Mouse (Mus musculus) forebrain, embryonic 10.5 days (tissue): ENCODE results near the gene Hspa2. TPM values are rescaled to one million over a fixed set of nuclear protein-coding genes. Genes with fewer than 3 reads are reported as not detected.
"Not testable (repeated sequence)": the region's sequence is repeated elsewhere in the genome, so short reads cannot be mapped to it uniquely, and the experiment has no call there.

ENCODE experiments used
- DNase-seq: peaks from one replicate; pipeline ENCODE4 v3.0.0-alpha.2; 2017; ENCODE audit warnings: low spot score; ENCODE audit errors: extremely low spot score
- H3K27ac ChIP-seq: fragments of 300-500 bp; sonication (generic); 2 replicates; pipeline ENCODE4 v1.5.1; 2016; ENCODE audit warnings: mild to moderate bottlenecking
- H3K27me3 ChIP-seq: fragments of 300-500 bp; sonication (generic); 2 replicates; pipeline ENCODE4 v1.6.1; 2016; ENCODE audit warnings: mild to moderate bottlenecking; ENCODE audit not compliant: poor library complexity, severe bottlenecking
- H3K36me3 ChIP-seq: fragments of 300-500 bp; sonication (generic); replicated peaks from 2 replicates; pipeline ENCODE4 v1.6.1; 2016; ENCODE audit warnings: mild to moderate bottlenecking, moderate library complexity
- H3K4me1 ChIP-seq: fragments of 300-500 bp; sonication (generic); 2 replicates; pipeline ENCODE4 v1.6.1; 2016
- H3K4me3 ChIP-seq: fragments of 300-500 bp; sonication (generic); 2 replicates; pipeline ENCODE4 v1.5.1; 2016; ENCODE audit warnings: mild to moderate bottlenecking, moderate library complexity
- H3K9me3 ChIP-seq: fragments of 300-500 bp; sonication (generic); 2 replicates; pipeline ENCODE4 v1.6.1; 2016; ENCODE audit warnings: mild to moderate bottlenecking, moderate library complexity
- WGBS: fragments of 180-500 bp; shearing (Covaris S2); methylation state at CpG from one replicate; pipeline ENCODE4 v1.1.7; 2016; 5-methylcytosine and 5-hydroxymethylcytosine counted together
- polyA plus RNA-seq: library from polyadenylated mRNA; unstranded; fragments of >200 nt; fragmentation: Nextera tagmentation; extraction: Ambion mirVana; gene quantifications from 2 replicates; pipeline ENCODE4 v1.2.1, GENCODE M21; 2016

The Hspa2 gene
- polyA plus RNA-seq, 1 experiment from 2014 or later = 3.1 TPM

DNA sequence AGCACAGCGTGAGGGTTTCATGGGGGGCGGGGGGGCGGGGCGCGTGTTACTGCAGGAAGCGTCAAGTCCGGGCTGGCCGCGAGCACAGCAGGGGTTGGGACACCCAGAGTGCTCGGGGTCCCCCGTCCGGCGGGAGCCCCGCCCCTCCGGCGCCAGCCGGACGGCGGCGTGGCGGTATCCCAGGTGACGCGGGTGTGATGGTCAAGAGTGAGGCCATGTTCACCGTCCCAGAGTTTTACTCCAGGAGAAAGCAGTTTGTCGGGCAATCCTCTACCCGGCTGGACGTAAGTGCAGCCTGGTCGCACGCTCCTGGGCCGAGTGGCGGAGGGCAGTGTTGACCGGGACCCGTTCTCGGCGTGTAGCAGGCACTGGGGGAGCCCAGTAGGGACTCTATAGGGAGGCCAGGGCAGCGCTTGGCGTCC is 13.5 kb downstream of the Hspa2 start, which contains the start of gene Ppp1r36:
Gene Ppp1r36 (plus strand): TSS at position 106 of the 422 bp plus-strand sequence.
- peaks cover 8% of the 10 kb centered on the region for H3K4me1 ChIP-seq
- H3K27me3 ChIP-seq = peaks cover 36% of the 10 kb centered on the region
- H3K27ac ChIP-seq = peak within 1 kb of the TSS; percentile 56
- peaks cover 7% of the 10 kb centered on the region; the same call in 1 of the 2 replicates for H3K9me3 ChIP-seq
- H3K4me3 ChIP-seq = peak within 1 kb of the TSS; percentile 57
- H3K36me3 ChIP-seq = no peaks in the 10 kb centered on the region
- under 1% methylated on average over 37 of the region's 37 CpGs for WGBS
- peak; percentile 48 for DNase-seq

DNA sequence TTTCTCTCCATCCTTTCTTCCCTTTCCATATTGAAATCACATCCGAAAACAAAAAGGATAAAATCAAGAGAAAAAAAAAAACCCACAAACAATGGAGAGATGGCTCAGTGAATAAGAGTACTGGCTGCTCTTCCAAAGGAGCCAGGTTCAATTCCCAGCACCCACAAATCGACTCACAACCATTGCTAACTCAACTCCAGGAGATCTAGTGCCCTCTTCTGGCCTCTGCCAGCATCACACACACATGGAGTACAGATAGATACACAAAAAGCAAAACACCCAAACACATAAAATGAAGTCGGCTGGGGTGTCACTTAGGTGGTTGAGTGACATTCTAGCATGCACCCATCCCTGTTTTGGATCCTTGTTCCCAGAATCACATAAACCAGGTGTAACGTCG is 14.4 kb downstream of the Hspa2 start:
- no peak overlapping the region for H3K4me3 ChIP-seq
- no peaks in the 10 kb centered on the region for H3K36me3 ChIP-seq
- peaks cover 8% of the 10 kb centered on the region for H3K4me1 ChIP-seq
- 91% methylated on average over 5 of the region's 5 CpGs for WGBS
- H3K27ac ChIP-seq = no peak overlapping the region
- no peak for DNase-seq
- peaks cover 36% of the 10 kb centered on the region for H3K27me3 ChIP-seq
- peaks cover 7% of the 10 kb centered on the region; the same call in 1 of the 2 replicates for H3K9me3 ChIP-seq

DNA sequence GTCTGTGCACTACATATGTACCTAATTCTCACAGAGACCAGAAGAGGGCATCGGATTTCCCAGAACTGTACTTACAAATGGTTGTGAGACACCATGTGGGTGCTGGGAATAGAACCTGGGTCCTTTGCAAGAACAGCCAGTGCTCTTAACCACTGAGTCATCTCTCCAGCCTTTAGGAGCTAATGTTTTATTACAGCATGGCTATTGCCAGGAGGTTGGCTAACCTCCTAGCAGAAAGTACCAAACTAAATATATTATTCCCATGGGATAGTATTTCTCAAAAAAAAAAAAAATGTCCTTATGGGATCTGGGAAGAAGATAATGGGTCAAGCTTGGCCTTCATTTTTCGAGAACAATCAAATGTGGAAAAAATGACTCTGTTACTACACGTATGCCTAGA is 21.3 kb downstream of the Hspa2 start:
- 87% methylated on average over 3 of the region's 3 CpGs for WGBS
- Histone ChIP-seq H3K4me1 (0 out of 2 replicates have a peak, but pooled peaks cover 3% of the 10 kb centered on the region), H3K36me3 (no peaks in the 10 kb centered on the region), H3K27me3 (no peaks in the 10 kb centered on the region; the same call in 1 of the 2 replicates), H3K9me3 (no peaks in the 10 kb centered on the region; the same call in 1 of the 2 replicates), H3K27ac (no peak overlapping the region), H3K4me3 (no peak overlapping the region)
- DNase-seq = no peak

DNA sequence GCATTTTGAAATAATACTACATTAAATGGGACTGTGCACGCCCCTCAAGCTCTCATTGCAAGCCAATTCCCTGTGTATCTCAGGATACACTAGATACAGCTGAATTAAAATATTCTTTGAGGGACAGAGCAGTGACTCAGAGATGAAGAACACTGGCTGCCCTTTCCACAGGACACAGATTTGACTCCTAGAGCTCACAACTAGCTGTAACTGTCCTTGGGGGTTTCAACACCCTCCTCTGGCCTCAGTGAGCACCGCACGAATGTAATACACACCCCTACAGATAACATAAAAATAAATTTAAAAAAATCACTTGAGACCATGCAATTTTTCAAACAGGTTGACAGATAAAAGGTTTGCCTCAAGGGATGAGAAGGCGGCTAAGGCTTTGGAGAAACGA is 23.6 kb downstream of the Hspa2 start:
- Histone ChIP-seq H3K4me3 (no peak overlapping the region), H3K9me3 (no peaks in the 10 kb centered on the region; the same call in 1 of the 2 replicates), H3K36me3 (no peaks in the 10 kb centered on the region), H3K27me3 (no peaks in the 10 kb centered on the region; the same call in 1 of the 2 replicates), H3K4me1 (0 out of 2 replicates have a peak, but pooled peaks cover 3% of the 10 kb centered on the region), H3K27ac (no peak overlapping the region)
- no peak for DNase-seq
- WGBS = 59% methylated on average over 5 of the region's 5 CpGs

DNA sequence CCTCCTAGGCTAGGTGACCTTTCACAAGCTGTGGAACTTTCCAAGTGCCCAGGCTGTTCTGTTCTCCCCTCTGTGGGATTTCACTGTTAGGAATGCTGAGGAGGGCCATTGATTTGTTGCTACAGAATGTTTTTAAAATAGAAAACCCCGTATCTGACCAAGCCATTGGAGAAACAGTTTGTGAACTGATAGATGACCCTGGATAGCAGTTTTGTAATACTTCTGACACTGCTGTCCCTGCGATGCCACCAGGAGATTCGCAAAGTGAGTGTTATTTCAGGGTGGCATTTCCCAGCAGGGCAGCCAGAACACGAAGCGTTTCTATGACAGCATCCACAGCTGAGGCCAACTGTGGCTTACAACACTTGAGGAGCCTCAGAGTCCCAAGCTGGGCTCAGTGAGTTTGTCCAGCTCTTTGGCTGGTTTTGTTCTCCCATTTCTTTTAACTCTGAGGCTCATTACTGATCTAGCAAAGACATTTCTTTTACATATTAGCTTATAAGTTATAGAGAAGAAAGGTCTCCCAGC is 27.0 kb downstream of the Hspa2 start:
- Histone ChIP-seq H3K27me3 (peaks cover 24% of the 10 kb centered on the region), H3K4me1 (peaks cover 20% of the 10 kb centered on the region), H3K9me3 (no peaks in the 10 kb centered on the region), H3K4me3 (no peak overlapping the region), H3K36me3 (no peaks in the 10 kb centered on the region), H3K27ac (no peak overlapping the region)
- 74% methylated on average over 5 of the region's 5 CpGs for WGBS
- no peak for DNase-seq

DNA sequence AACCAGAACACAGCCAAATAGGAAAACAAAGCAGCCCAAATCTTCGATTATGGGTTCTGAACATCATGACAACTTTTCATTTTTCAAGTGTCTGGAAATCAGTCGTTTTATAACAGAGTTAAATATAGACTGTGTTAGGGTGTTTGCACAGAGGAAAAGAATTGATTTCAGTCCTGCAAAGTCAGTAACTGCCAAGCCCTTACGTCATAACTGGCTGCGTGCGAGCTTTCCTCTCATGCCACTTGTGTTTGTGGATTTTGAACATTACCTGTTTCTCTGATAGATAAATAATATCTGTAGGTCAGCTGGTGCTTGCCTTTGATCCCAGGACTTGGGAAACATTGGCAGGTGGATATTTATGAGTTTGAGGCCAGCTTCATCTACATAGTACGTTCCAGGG is 27.5 kb downstream of the Hspa2 start:
- DNase-seq = no peak
- H3K36me3 ChIP-seq = no peaks in the 10 kb centered on the region
- peaks cover 29% of the 10 kb centered on the region for H3K27me3 ChIP-seq
- WGBS = 88% methylated on average over 6 of the region's 6 CpGs
- no peak overlapping the region for H3K4me3 ChIP-seq
- no peaks in the 10 kb centered on the region for H3K9me3 ChIP-seq
- H3K4me1 ChIP-seq = peaks cover 20% of the 10 kb centered on the region
- H3K27ac ChIP-seq = no peak overlapping the region

DNA sequence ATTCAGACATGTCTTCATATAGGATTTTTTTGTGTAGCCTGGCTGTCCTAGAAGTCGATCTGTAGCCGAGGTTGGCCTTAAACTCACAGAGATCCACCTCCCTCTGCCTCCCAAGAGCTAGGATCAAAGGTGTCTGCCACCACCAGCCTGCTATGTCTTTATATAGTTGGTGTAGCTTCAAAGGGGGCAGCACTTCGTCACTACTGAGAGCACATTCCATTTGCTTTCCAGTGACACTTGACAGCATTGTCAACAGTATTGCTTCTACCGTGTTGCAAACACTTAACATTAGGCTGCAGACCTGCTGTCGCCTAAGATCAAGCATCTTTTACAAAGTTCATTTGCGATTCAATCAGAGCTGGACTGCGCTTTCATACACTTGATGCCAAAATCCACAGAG is 30.1 kb downstream of the Hspa2 start:
- no peaks in the 10 kb centered on the region for H3K9me3 ChIP-seq
- H3K27me3 ChIP-seq = peaks cover 34% of the 10 kb centered on the region
- no peak overlapping the region for H3K4me3 ChIP-seq
- H3K36me3 ChIP-seq = no peaks in the 10 kb centered on the region
- 47% methylated on average over 7 of the region's 7 CpGs for WGBS
- no peak overlapping the region for H3K27ac ChIP-seq
- no peak for DNase-seq
- peaks cover 17% of the 10 kb centered on the region for H3K4me1 ChIP-seq

DNA sequence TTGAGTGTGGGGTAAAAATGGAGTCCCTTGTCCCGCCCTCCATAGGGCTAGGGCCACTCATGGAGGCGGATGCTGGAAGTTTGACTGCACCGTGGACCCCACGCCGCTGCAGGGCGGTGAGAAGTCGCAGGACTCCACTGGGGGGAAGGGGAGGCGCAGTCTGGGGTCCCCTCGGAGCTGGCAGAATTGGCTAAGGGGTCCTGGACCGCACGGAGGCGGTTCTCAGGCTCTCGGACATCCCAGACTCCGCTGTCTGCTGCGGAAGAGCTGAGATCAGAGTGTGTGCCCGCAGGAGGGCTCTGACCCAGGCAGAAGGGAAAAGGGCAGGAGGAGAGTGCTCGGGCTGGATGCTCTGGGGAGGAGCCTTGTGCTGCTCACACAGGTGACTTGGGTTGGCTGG is 31.1 kb downstream of the Hspa2 start:
- Histone ChIP-seq H3K27ac (peak overlapping the region; percentile 64), H3K9me3 (no peaks in the 10 kb centered on the region), H3K27me3 (peaks cover 34% of the 10 kb centered on the region), H3K4me1 (peaks cover 17% of the 10 kb centered on the region), H3K4me3 (peak overlapping the region; percentile 52), H3K36me3 (no peaks in the 10 kb centered on the region)
- WGBS = 2% methylated on average over 17 of the region's 17 CpGs
- DNase-seq = no peak

DNA sequence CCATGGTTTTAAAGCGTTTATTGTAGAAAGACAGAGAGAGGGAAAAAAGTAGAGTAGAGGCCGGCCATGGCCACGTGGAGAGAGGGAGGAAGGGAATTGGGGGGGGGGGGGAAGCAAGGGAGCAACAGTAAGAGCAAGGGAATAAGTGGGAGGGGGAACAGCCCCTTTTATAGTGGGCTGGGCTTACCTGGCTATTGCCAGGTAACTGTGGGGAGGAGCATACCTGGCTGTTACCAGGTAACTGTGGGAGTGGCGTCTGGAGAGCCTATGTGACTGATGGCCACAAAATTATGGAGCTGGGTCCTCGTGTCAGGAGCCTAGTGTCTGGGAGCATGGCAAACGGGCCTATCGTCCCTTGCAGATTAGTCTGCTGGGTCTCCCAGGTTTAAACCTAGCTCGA is 31.6 kb downstream of the Hspa2 start:
- Histone ChIP-seq H3K27ac (peak overlapping the region; percentile 64; the same call in 1 of the 2 replicates), H3K9me3 (no peaks in the 10 kb centered on the region), H3K4me1 (peaks cover 17% of the 10 kb centered on the region), H3K27me3 (peaks cover 34% of the 10 kb centered on the region), H3K36me3 (no peaks in the 10 kb centered on the region), H3K4me3 (peak overlapping the region; percentile 52)
- no peak for DNase-seq
- WGBS = 36% methylated on average over 8 of the region's 8 CpGs

DNA sequence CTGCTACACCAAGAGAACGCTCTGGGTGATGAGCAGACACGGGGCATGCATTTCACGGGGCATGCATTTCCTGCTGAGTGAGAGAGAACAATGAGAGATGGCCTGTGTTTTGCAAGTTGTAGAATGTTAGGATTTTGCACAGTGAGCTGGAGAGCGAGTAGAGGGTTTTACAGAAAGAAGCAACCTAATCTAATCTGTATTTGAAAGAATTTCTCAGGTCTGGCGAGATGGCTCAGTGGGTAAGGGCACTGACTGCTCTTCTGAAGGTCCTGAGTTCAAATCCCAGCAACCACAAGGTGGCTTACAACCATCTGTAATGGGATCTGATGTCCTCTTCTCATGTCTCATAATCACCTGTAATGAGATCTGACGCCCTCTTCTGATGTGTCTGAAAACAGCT is 39.5 kb downstream of the Hspa2 start:
- 87% methylated on average over 6 of the region's 6 CpGs for WGBS
- H3K27me3 ChIP-seq, H3K9me3 ChIP-seq, H3K36me3 ChIP-seq, H3K4me3 ChIP-seq, DNase-seq, H3K27ac ChIP-seq, H3K4me1 ChIP-seq: not testable (repeated sequence)

DNA sequence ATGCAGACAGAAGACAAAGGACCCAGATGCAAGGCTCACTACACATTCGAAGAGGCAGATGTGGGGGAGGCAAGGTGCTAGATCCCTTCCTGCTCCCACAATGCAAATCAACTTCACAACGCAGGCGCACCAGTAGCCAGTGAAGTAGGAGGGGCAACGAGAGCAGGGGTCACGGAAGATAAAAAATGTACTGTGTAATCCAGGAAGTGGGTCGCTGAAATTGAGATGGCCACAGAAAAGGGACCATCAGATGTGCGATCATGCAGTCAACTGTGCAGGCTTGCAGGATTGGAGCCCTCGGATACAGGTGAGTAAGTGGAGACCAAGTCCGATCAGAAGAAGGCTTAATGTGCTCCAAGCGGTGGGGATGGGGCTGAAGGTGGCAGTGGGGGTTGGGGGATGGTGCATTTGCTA is 40.4 kb downstream of the Hspa2 start:
- Histone ChIP-seq H3K4me3 (no peak overlapping the region), H3K27ac (no peak overlapping the region), H3K36me3 (no peaks in the 10 kb centered on the region), H3K27me3 (no peaks in the 10 kb centered on the region), H3K9me3 (no peaks in the 10 kb centered on the region), H3K4me1 (no peaks in the 10 kb centered on the region)
- 70% methylated on average over 10 of the region's 10 CpGs for WGBS
- DNase-seq = no peak

DNA sequence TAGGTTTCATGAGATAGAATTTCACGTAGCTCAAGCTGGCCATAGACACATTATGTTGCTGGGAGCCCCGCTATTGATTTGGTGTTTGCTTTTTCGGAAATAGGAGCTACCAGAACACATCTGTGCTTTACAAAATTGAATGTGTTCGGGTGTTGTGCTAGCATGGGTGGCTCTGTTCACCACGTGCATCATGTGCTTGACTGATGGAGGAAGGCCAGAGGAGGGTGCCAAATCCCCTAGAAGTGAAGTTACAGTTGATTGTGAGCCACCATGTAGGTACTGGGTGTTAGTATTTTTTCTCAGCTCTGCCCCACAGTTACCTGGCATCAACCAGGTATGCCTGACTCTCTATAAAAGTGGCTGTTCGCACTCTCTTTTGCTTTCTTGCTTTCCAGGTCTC is 40.9 kb downstream of the Hspa2 start:
- DNase-seq = no peak
- H3K4me3 ChIP-seq = no peak overlapping the region
- H3K4me1 ChIP-seq = no peaks in the 10 kb centered on the region
- H3K27me3 ChIP-seq = no peaks in the 10 kb centered on the region
- no peak overlapping the region for H3K27ac ChIP-seq
- 88% methylated on average over 6 of the region's 6 CpGs for WGBS
- no peaks in the 10 kb centered on the region for H3K9me3 ChIP-seq
- no peaks in the 10 kb centered on the region for H3K36me3 ChIP-seq

DNA sequence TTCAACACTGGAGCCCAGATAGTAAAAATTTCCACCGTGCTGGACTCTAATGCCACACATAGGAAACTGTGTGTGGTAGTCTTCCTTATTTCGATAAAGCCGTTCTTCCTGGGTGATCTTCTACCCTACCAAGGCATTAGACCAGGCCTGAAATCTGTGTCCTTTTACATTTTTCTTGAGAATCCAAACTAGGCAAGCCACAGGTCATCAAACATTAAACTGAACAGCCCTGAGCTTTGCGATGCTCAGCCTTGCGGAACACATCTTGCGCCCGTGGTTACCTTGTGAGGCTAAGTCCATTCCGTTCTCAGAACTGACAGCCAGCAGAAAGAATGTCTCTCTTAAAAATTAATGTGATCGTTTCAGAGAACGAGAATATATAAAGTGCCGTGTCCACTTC is 42.2 kb downstream of the Hspa2 start:
- no peak overlapping the region for H3K27ac ChIP-seq
- H3K9me3 ChIP-seq = no peaks in the 10 kb centered on the region
- WGBS = 94% methylated on average over 11 of the region's 11 CpGs
- DNase-seq = no peak
- no peaks in the 10 kb centered on the region for H3K4me1 ChIP-seq
- no peak overlapping the region for H3K4me3 ChIP-seq
- no peaks in the 10 kb centered on the region for H3K36me3 ChIP-seq
- no peaks in the 10 kb centered on the region for H3K27me3 ChIP-seq

DNA sequence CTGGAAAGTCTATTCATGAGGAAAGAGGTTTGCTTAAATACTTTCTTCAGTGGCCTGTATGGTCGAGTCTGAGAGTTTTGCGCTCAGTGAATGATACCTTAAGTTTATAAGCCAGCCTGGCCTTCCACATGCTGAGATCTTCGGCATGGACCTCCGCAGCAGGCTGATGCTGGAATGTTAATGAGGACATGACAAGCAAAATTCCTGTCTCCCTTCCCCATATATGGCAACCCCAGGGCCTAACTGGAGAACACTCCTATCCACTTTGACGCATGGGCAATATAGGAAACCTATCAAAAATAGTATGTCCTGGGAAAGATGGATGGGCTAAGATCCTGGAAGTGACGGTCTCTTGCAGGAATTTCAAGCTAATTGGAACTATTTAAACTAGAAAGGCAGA is 44.2 kb downstream of the Hspa2 start:
- H3K4me1 ChIP-seq = no peaks in the 10 kb centered on the region
- no peak overlapping the region for H3K4me3 ChIP-seq
- WGBS = 89% methylated on average over 6 of the region's 6 CpGs
- no peaks in the 10 kb centered on the region for H3K27me3 ChIP-seq
- H3K9me3 ChIP-seq = no peaks in the 10 kb centered on the region
- no peak overlapping the region for H3K27ac ChIP-seq
- no peaks in the 10 kb centered on the region for H3K36me3 ChIP-seq
- DNase-seq = no peak
